Mouse (Mus musculus): ENCODE measurements around the gene Smo. TPM values are rescaled to one million over a fixed set of nuclear protein-coding genes. Genes with fewer than 3 reads are reported as not detected.
A peak's percentile ranks its signal among the peaks of the same experiment; 100 is the strongest.

Smo gene
- polyA plus RNA-seq (2014; fragmentation: Nextera tagmentation; extraction: Ambion mirVana), result 9.2 and 14.5 TPM in 2 replicates

- peak; percentile 95 for ATAC-seq (ENCODE audit: low read depth)
- peak within 1 kb of the TSS; percentile 98 for H3K4me2 ChIP-seq (ENCODE audit: low read depth, low read length)
- peak within 1 kb of the TSS; percentile 74 for H3K9ac ChIP-seq (replicated peaks; ENCODE audit: low read depth, low read length)
- no peaks in the 10 kb centered on the region for H3K9me3 ChIP-seq (ENCODE audit: control insufficient read depth, low read length)
- no peaks in the 10 kb centered on the region for H3K27me3 ChIP-seq (ENCODE audit: control insufficient read depth, insufficient read depth, low read length)
- 0 out of 2 replicates have a peak, but pooled peaks cover 4% of the 10 kb centered on the region for H3K4me1 ChIP-seq (ENCODE audit: control insufficient read depth, insufficient read depth, low read length)
- no peaks in the 10 kb centered on the region for H3K36me3 ChIP-seq (ENCODE audit: control insufficient read depth, insufficient read depth, low read length)
- H3K4me3 ChIP-seq (ENCODE audit: low read depth, low read length), result peak within 1 kb of the TSS; percentile 81
- H3K27ac ChIP-seq (ENCODE audit: low read depth, low read length), result peak within 1 kb of the TSS; percentile 73
- 2% methylated on average over 9 of the region's 30 CpGs for WGBS
These were observed at the start of gene Smo for GRCm38 (mm10) chr6:29735336-29735688. Smo (plus strand) TSS chr6:29735503.

- Histone ChIP-seq H3K9ac (replicated peaks; ENCODE audit: low read depth, low read length) (no peak overlapping the region), H3K27ac (ENCODE audit: low read depth, low read length) (no peak overlapping the region), H3K27me3 (ENCODE audit: control insufficient read depth, insufficient read depth, low read length) (no peaks in the 10 kb centered on the region), H3K4me1 (ENCODE audit: control insufficient read depth, insufficient read depth, low read length) (no peaks in the 10 kb centered on the region), H3K36me3 (ENCODE audit: control insufficient read depth, insufficient read depth, low read length) (no peaks in the 10 kb centered on the region), H3K9me3 (ENCODE audit: control insufficient read depth, low read length) (no peaks in the 10 kb centered on the region), H3K4me2 (ENCODE audit: low read depth, low read length) (no peak overlapping the region), H3K4me3 (ENCODE audit: low read depth, low read length) (no peak overlapping the region)
- whole genome bisulfite sequencing, result 76% methylated on average over 4 of the region's 4 CpGs
- no peak for ATAC-seq (ENCODE audit: low read depth)
These were observed 49.4 kb upstream of the Smo start for GRCm38 (mm10) chr6:29685952-29686351.

- H3K9ac ChIP-seq (replicated peaks; ENCODE audit: low read depth, low read length), result no peak overlapping the region
- H3K4me3 ChIP-seq (ENCODE audit: low read depth, low read length), result no peak overlapping the region
- H3K9me3 ChIP-seq (ENCODE audit: control insufficient read depth, low read length), result no peaks in the 10 kb centered on the region
- H3K36me3 ChIP-seq (ENCODE audit: control insufficient read depth, insufficient read depth, low read length), result no peaks in the 10 kb centered on the region
- H3K27ac ChIP-seq (ENCODE audit: low read depth, low read length), result no peak overlapping the region
- H3K27me3 ChIP-seq (ENCODE audit: control insufficient read depth, insufficient read depth, low read length), result peaks cover 4% of the 10 kb centered on the region; the same call in 1 of the 2 replicates
- H3K4me1 ChIP-seq (ENCODE audit: control insufficient read depth, insufficient read depth, low read length), result 0 out of 2 replicates have a peak, but pooled peaks cover 1% of the 10 kb centered on the region
- whole genome bisulfite sequencing, result 79% methylated on average over 8 of the region's 8 CpGs
- no peak for ATAC-seq (ENCODE audit: low read depth)
- H3K4me2 ChIP-seq (ENCODE audit: low read depth, low read length), result no peak overlapping the region
These were observed 45.8 kb upstream of the Smo start for GRCm38 (mm10) chr6:29689458-29689857.

GRCm38 (mm10) chr6:29693953-29694352 is 41.4 kb upstream of the Smo start, which contains the start of gene Tspan33:
Tspan33 (plus strand) TSS chr6:29694222.
- H3K27ac ChIP-seq (ENCODE audit: low read depth, low read length), result no peak within 1 kb of the TSS
- peak; percentile 99 for ATAC-seq (ENCODE audit: low read depth)
- under 1% methylated on average over 16 of the region's 41 CpGs for WGBS

GRCm38 (mm10) chr6:29694375-29695289 is 40.7 kb upstream of the Smo start:
- H3K4me3 ChIP-seq (ENCODE audit: low read depth, low read length), result peak overlapping the region; percentile 61

More at GRCm38 (mm10) chr6:29693953-29694352, 41.4 kb upstream of the Smo start, which contains the start of gene Tspan33:
- Histone ChIP-seq H3K4me1 (ENCODE audit: control insufficient read depth, insufficient read depth, low read length) (0 out of 2 replicates have a peak, but pooled peaks cover 5% of the 10 kb centered on the region), H3K9ac (replicated peaks; ENCODE audit: low read depth, low read length) (peak within 1 kb of the TSS; percentile 67), H3K9me3 (ENCODE audit: control insufficient read depth, low read length) (no peaks in the 10 kb centered on the region), H3K4me3 (ENCODE audit: low read depth, low read length) (peak within 1 kb of the TSS; percentile 61), H3K36me3 (ENCODE audit: control insufficient read depth, insufficient read depth, low read length) (no peaks in the 10 kb centered on the region), H3K27me3 (ENCODE audit: control insufficient read depth, insufficient read depth, low read length) (peaks cover 4% of the 10 kb centered on the region; the same call in 1 of the 2 replicates), H3K4me2 (ENCODE audit: low read depth, low read length) (peak within 1 kb of the TSS; percentile 100)

GRCm38 (mm10) chr6:29695290-29695674 is 40.0 kb upstream of the Smo start:
- Histone ChIP-seq H3K27me3 (ENCODE audit: control insufficient read depth, insufficient read depth, low read length) (peaks cover 4% of the 10 kb centered on the region; the same call in 1 of the 2 replicates), H3K4me3 (ENCODE audit: low read depth, low read length) (no peak overlapping the region), H3K36me3 (ENCODE audit: control insufficient read depth, insufficient read depth, low read length) (no peaks in the 10 kb centered on the region), H3K9ac (replicated peaks; ENCODE audit: low read depth, low read length) (no peak overlapping the region), H3K27ac (ENCODE audit: low read depth, low read length) (no peak overlapping the region), H3K4me2 (ENCODE audit: low read depth, low read length) (peak overlapping the region; percentile 100; the same call in 1 of the 2 replicates), H3K4me1 (ENCODE audit: control insufficient read depth, insufficient read depth, low read length) (0 out of 2 replicates have a peak, but pooled peaks cover 5% of the 10 kb centered on the region), H3K9me3 (ENCODE audit: control insufficient read depth, low read length) (no peaks in the 10 kb centered on the region)
- 47% methylated on average over 3 of the region's 3 CpGs for WGBS
- no peak for ATAC-seq (ENCODE audit: low read depth)

More at GRCm38 (mm10) chr6:29694375-29695289, 40.7 kb upstream of the Smo start:
- peak overlapping the region; percentile 100 for H3K4me2 ChIP-seq (ENCODE audit: low read depth, low read length)
- 0 out of 2 replicates have a peak, but pooled peaks cover 5% of the 10 kb centered on the region for H3K4me1 ChIP-seq (ENCODE audit: control insufficient read depth, insufficient read depth, low read length)
- H3K27ac ChIP-seq (ENCODE audit: low read depth, low read length), result no peak overlapping the region
- H3K9ac ChIP-seq (replicated peaks; ENCODE audit: low read depth, low read length), result peak overlapping the region; percentile 67
- no peaks in the 10 kb centered on the region for H3K9me3 ChIP-seq (ENCODE audit: control insufficient read depth, low read length)
- 2% methylated on average over 35 of the region's 35 CpGs for whole genome bisulfite sequencing
- H3K36me3 ChIP-seq (ENCODE audit: control insufficient read depth, insufficient read depth, low read length), result no peaks in the 10 kb centered on the region
- peaks cover 4% of the 10 kb centered on the region; the same call in 1 of the 2 replicates for H3K27me3 ChIP-seq (ENCODE audit: control insufficient read depth, insufficient read depth, low read length)
- peak; percentile 50 for ATAC-seq (ENCODE audit: low read depth)

GRCm38 (mm10) chr6:29695975-29696374 is 39.3 kb upstream of the Smo start:
- Histone ChIP-seq H3K4me3 (ENCODE audit: low read depth, low read length) (no peak overlapping the region), H3K9me3 (ENCODE audit: control insufficient read depth, low read length) (no peaks in the 10 kb centered on the region), H3K9ac (replicated peaks; ENCODE audit: low read depth, low read length) (no peak overlapping the region), H3K27me3 (ENCODE audit: control insufficient read depth, insufficient read depth, low read length) (peaks cover 4% of the 10 kb centered on the region; the same call in 1 of the 2 replicates), H3K4me1 (ENCODE audit: control insufficient read depth, insufficient read depth, low read length) (0 out of 2 replicates have a peak, but pooled peaks cover 5% of the 10 kb centered on the region), H3K4me2 (ENCODE audit: low read depth, low read length) (no peak overlapping the region), H3K36me3 (ENCODE audit: control insufficient read depth, insufficient read depth, low read length) (no peaks in the 10 kb centered on the region), H3K27ac (ENCODE audit: low read depth, low read length) (no peak overlapping the region)
- WGBS, result 79% methylated on average over 7 of the region's 7 CpGs
- ATAC-seq (ENCODE audit: low read depth), result no peak

- H3K4me2 ChIP-seq (ENCODE audit: low read depth, low read length), result no peak overlapping the region
- H3K27ac ChIP-seq (ENCODE audit: low read depth, low read length), result no peak overlapping the region
- H3K9me3 ChIP-seq (ENCODE audit: control insufficient read depth, low read length), result no peaks in the 10 kb centered on the region
- H3K27me3 ChIP-seq (ENCODE audit: control insufficient read depth, insufficient read depth, low read length), result peaks cover 4% of the 10 kb centered on the region; the same call in 1 of the 2 replicates
- ATAC-seq (ENCODE audit: low read depth), result no peak
- 0 out of 2 replicates have a peak, but pooled peaks cover 5% of the 10 kb centered on the region for H3K4me1 ChIP-seq (ENCODE audit: control insufficient read depth, insufficient read depth, low read length)
- H3K36me3 ChIP-seq (ENCODE audit: control insufficient read depth, insufficient read depth, low read length), result no peaks in the 10 kb centered on the region
- H3K9ac ChIP-seq (replicated peaks; ENCODE audit: low read depth, low read length), result no peak overlapping the region
- no peak overlapping the region for H3K4me3 ChIP-seq (ENCODE audit: low read depth, low read length)
These were observed 38.2 kb upstream of the Smo start for GRCm38 (mm10) chr6:29697139-29697538.

GRCm38 (mm10) chr6:29697548-29697947 is 37.8 kb upstream of the Smo start:
- 43% methylated on average over 3 of the region's 3 CpGs for WGBS
- no peaks in the 10 kb centered on the region for H3K36me3 ChIP-seq (ENCODE audit: control insufficient read depth, insufficient read depth, low read length)
- H3K4me2 ChIP-seq (ENCODE audit: low read depth, low read length), result no peak overlapping the region
- H3K4me3 ChIP-seq (ENCODE audit: low read depth, low read length), result no peak overlapping the region
- H3K27ac ChIP-seq (ENCODE audit: low read depth, low read length), result no peak overlapping the region
- H3K4me1 ChIP-seq (ENCODE audit: control insufficient read depth, insufficient read depth, low read length), result 0 out of 2 replicates have a peak, but pooled peaks cover 5% of the 10 kb centered on the region
- H3K9ac ChIP-seq (replicated peaks; ENCODE audit: low read depth, low read length), result no peak overlapping the region
- H3K9me3 ChIP-seq (ENCODE audit: control insufficient read depth, low read length), result no peaks in the 10 kb centered on the region
- no peak for ATAC-seq (ENCODE audit: low read depth)
- H3K27me3 ChIP-seq (ENCODE audit: control insufficient read depth, insufficient read depth, low read length), result peaks cover 4% of the 10 kb centered on the region; the same call in 1 of the 2 replicates

Measured in neural tube, embryonic 14.5 days (tissue).